Mouse (Mus musculus): Measurements from ENCODE around the gene Rftn1. TPM values are rescaled to one million over a fixed set of nuclear protein-coding genes. Genes with fewer than 3 reads are reported as not detected.

Gene Rftn1
- total and polyA plus RNA-seq, 3 experiments: 52.5 to 80.6 (median 60.5) TPM

- 0 out of 2 replicates have a peak overlapping the region, but pooled peaks have one; percentile 6 for H3K27ac ChIP-seq (ENCODE audit: insufficient read depth, low read depth)
- dilution Hi-C loops (cut with MboI; ENCODE audit: extremely low pct_ligation_motif_present, extremely low pct_unique_long_range_greater_than_20kb, low sequenced_read_pairs): no loop called here
- TF ChIP-seq ETS1 (conservative IDR thresholded peaks at IDR 0.05; ENCODE audit: low read depth, low read length): no peak
- TF ChIP-seq KAT2A (IDR thresholded peaks at IDR 0.05; ENCODE audit: insufficient replicate concordance, low read length): no peak
- TF ChIP-seq SMC3 (IDR thresholded peaks at IDR 0.05; ENCODE audit: low read depth, low read length): no peak
- no peak for TF ChIP-seq E2F4 (IDR thresholded peaks at IDR 0.05; ENCODE audit: insufficient replicate concordance, low read depth, low read length)
- TF ChIP-seq HCFC1 (IDR thresholded peaks at IDR 0.05; ENCODE audit: low read depth, low read length): no peak
- no peak for TF ChIP-seq GABPA (IDR thresholded peaks at IDR 0.05; ENCODE audit: insufficient replicate concordance, low read depth, low read length)
- TF ChIP-seq USF2 (conservative IDR thresholded peaks at IDR 0.05; ENCODE audit: low read depth, low read length): no peak
- TF ChIP-seq MEF2A (IDR thresholded peaks at IDR 0.05; ENCODE audit: borderline replicate concordance, low read depth, low read length): no peak
- no peak for TF ChIP-seq MAX (IDR thresholded peaks at IDR 0.05; ENCODE audit: low read length)
- no peak for TF ChIP-seq EP300 (IDR thresholded peaks at IDR 0.05; ENCODE audit: low read length)
- TF ChIP-seq CTCF (conservative IDR thresholded peaks at IDR 0.05 in 1 of 2, IDR thresholded peaks at IDR 0.05 in 1 of 2; ENCODE audit: low read depth in 2 of 2, low read length in 2 of 2): no peak
- no peak for TF ChIP-seq MAFK (IDR thresholded peaks at IDR 0.05; ENCODE audit: insufficient replicate concordance, low read length)
- no peak for TF ChIP-seq ZNF384 (IDR thresholded peaks at IDR 0.05; ENCODE audit: low read depth, low read length)
- TF ChIP-seq JUN (IDR thresholded peaks at IDR 0.05; ENCODE audit: insufficient read depth, low read depth, low read length): no peak
- TF ChIP-seq SIN3A (IDR thresholded peaks at IDR 0.05; ENCODE audit: low read length): no peak
- TF ChIP-seq UBTF (IDR thresholded peaks at IDR 0.05; ENCODE audit: low read depth, low read length): no peak
- no peak for TF ChIP-seq CHD2 (IDR thresholded peaks at IDR 0.05; ENCODE audit: low read length)
- TF ChIP-seq ZC3H11A (IDR thresholded peaks at IDR 0.05; ENCODE audit: low read depth, low read length): no peak
Measured at GRCm38 (mm10) chr17:50173776-50174175, 16.7 kb downstream of the Rftn1 start.

GRCm38 (mm10) chr17:50173368-50173767 is 17.1 kb downstream of the Rftn1 start:
- in situ Hi-C loops (cut with MboI; ENCODE audit: low pct_ligation_motif_present, low pct_unique_long_range_greater_than_20kb, low sequenced_read_pairs) (no loop called here), dilution Hi-C loops (cut with MboI; ENCODE audit: extremely low pct_ligation_motif_present, extremely low pct_unique_long_range_greater_than_20kb, low sequenced_read_pairs) (no loop called here)
- Histone ChIP-seq H3K9ac (ENCODE audit: insufficient read depth, low read depth) (no peak overlapping the region), H3K36me3 (replicated peaks in 1 of 2; ENCODE audit: control insufficient read depth in 1 of 2, insufficient read depth in 1 of 2, low read length in 1 of 2) (peaks cover 86 to 99% of the 10 kb centered on the region in 2 experiments), H3K4me2 (ENCODE audit: insufficient read depth, low read depth, poor library complexity, severe bottlenecking) (no peak overlapping the region), H3K27ac (ENCODE audit: insufficient read depth, low read depth) (peak overlapping the region; percentile 38; the same call in 1 of the 2 replicates), H3K4me3 (replicated peaks in 1 of 3; ENCODE audit: low read depth in 2 of 3, low read length in 2 of 3, poor library complexity in 1 of 3) (peak overlapping the region in 1 of 3 experiments; percentile 13), H3K4me1 (ENCODE audit: control insufficient read depth in 1 of 2, insufficient read depth in 2 of 2) (peaks cover 26 to 74% of the 10 kb centered on the region in 2 experiments), H3K79me2 (replicated peaks; ENCODE audit: control insufficient read depth, extremely low read depth, insufficient read depth, poor library complexity, severe bottlenecking) (peaks cover 99% of the 10 kb centered on the region), H3K27me3 (replicated peaks) (no peaks in the 10 kb centered on the region), H3K9me3 (replicated peaks; ENCODE audit: low read length) (peaks cover 61% of the 10 kb centered on the region)
- TF ChIP-seq SMC3 (IDR thresholded peaks at IDR 0.05; ENCODE audit: low read depth, low read length) (no peak), GABPA (IDR thresholded peaks at IDR 0.05; ENCODE audit: insufficient replicate concordance, low read depth, low read length) (no peak), CHD1 (IDR thresholded peaks at IDR 0.05; ENCODE audit: low read depth, low read length) (no peak), TCF12 (IDR thresholded peaks at IDR 0.05; ENCODE audit: low read depth, low read length) (no peak), SIN3A (IDR thresholded peaks at IDR 0.05; ENCODE audit: low read length) (no peak), ZMIZ1 (IDR thresholded peaks at IDR 0.05; ENCODE audit: low read depth, low read length) (no peak), TBP (conservative IDR thresholded peaks at IDR 0.05; ENCODE audit: low read depth, low read length) (no peak), BHLHE40 (IDR thresholded peaks at IDR 0.05; ENCODE audit: low read depth, low read length) (no peak), UBTF (IDR thresholded peaks at IDR 0.05; ENCODE audit: low read depth, low read length) (no peak), ZKSCAN1 (IDR thresholded peaks at IDR 0.05; ENCODE audit: borderline replicate concordance, low read depth, low read length) (no peak), MEF2A (IDR thresholded peaks at IDR 0.05; ENCODE audit: borderline replicate concordance, low read depth, low read length) (no peak), MAZ (IDR thresholded peaks at IDR 0.05; ENCODE audit: low read depth, low read length) (no peak), MXI1 (IDR thresholded peaks at IDR 0.05; ENCODE audit: low read depth, low read length) (no peak), JUN (IDR thresholded peaks at IDR 0.05; ENCODE audit: insufficient read depth, low read depth, low read length) (no peak), NRF1 (IDR thresholded peaks at IDR 0.05; ENCODE audit: low read depth, low read length) (no peak), ZC3H11A (IDR thresholded peaks at IDR 0.05; ENCODE audit: low read depth, low read length) (no peak), MYC (IDR thresholded peaks at IDR 0.05; ENCODE audit: low read depth, low read length) (no peak), RCOR1 (conservative IDR thresholded peaks at IDR 0.05; ENCODE audit: low read depth, low read length) (no peak), ELF1 (IDR thresholded peaks at IDR 0.05; ENCODE audit: low read depth, low read length) (no peak), MAX (IDR thresholded peaks at IDR 0.05; ENCODE audit: low read length) (no peak)
- DNase-seq (ENCODE audit: extremely low read depth): no peak

More at GRCm38 (mm10) chr17:50173776-50174175, 16.7 kb downstream of the Rftn1 start:
- peaks cover 63% of the 10 kb centered on the region for H3K9me3 ChIP-seq (replicated peaks; ENCODE audit: low read length)
- no peaks in the 10 kb centered on the region for H3K27me3 ChIP-seq (replicated peaks)
- no peak for DNase-seq (ENCODE audit: extremely low read depth)
- H3K79me2 ChIP-seq (replicated peaks; ENCODE audit: control insufficient read depth, extremely low read depth, insufficient read depth, poor library complexity, severe bottlenecking): peaks cover 99% of the 10 kb centered on the region
- peaks cover 22 to 74% of the 10 kb centered on the region in 2 experiments for H3K4me1 ChIP-seq (ENCODE audit: control insufficient read depth in 1 of 2, insufficient read depth in 2 of 2)
- H3K9ac ChIP-seq (ENCODE audit: insufficient read depth, low read depth): no peak overlapping the region
- no peak overlapping the region for H3K4me2 ChIP-seq (ENCODE audit: insufficient read depth, low read depth, poor library complexity, severe bottlenecking)
- H3K36me3 ChIP-seq (replicated peaks in 1 of 2; ENCODE audit: control insufficient read depth in 1 of 2, insufficient read depth in 1 of 2, low read length in 1 of 2): peaks cover 86 to 99% of the 10 kb centered on the region in 2 experiments
- H3K4me3 ChIP-seq (replicated peaks in 1 of 3; ENCODE audit: low read depth in 2 of 3, low read length in 2 of 3, poor library complexity in 1 of 3): no peak overlapping the region
- in situ Hi-C loops (cut with MboI; ENCODE audit: low pct_ligation_motif_present, low pct_unique_long_range_greater_than_20kb, low sequenced_read_pairs): no loop called here
